Mouse (Mus musculus) small intestine, adult 2 months (tissue): ENCODE data around the gene Gls. TPM values are rescaled to one million over a fixed set of nuclear protein-coding genes. Genes with fewer than 3 reads are reported as not detected.
A peak's percentile ranks its signal among the peaks of the same experiment; 100 is the strongest.

Source experiments
- H3K27ac ChIP-seq: fragments of 200-500 bp; 2 replicates; pipeline ENCODE4 v1.5.1; 2012; ENCODE audit warnings: low read depth, low read length, control low read depth, inconsistent platforms; ENCODE audit not compliant: insufficient read depth
- H3K27me3 ChIP-seq: fragments of 200-500 bp; 2 replicates; pipeline ENCODE4 v1.6.1; 2012; ENCODE audit warnings: mild to moderate bottlenecking, moderate library complexity, low read length, inconsistent platforms; ENCODE audit not compliant: control insufficient read depth, insufficient read depth
- H3K36me3 ChIP-seq: fragments of 200-500 bp; 2 replicates; pipeline ENCODE4 v1.6.1; 2012; ENCODE audit warnings: mild to moderate bottlenecking, low read length, control low read depth, inconsistent platforms; ENCODE audit not compliant: control insufficient read depth, insufficient read depth
- H3K4me1 ChIP-seq: fragments of 200-500 bp; 2 replicates; pipeline ENCODE4 v1.6.1; 2012; ENCODE audit warnings: low read length, inconsistent platforms, mixed read lengths; ENCODE audit not compliant: control insufficient read depth, insufficient read depth, insufficient read length
- H3K4me3 ChIP-seq: fragments of 200-500 bp; 2 replicates; pipeline ENCODE4 v1.5.1; 2012; ENCODE audit warnings: low read depth, mild to moderate bottlenecking, control low read depth, inconsistent platforms, low read length, moderate library complexity
- CTCF ChIP-seq: fragments of 200-500 bp; IDR thresholded peaks from 2 replicates; pipeline ENCODE4 v1.5.1; 2012; ENCODE audit warnings: low read depth, mild to moderate bottlenecking, control low read depth, inconsistent platforms, low read length, moderate library complexity, mixed read lengths; ENCODE audit not compliant: insufficient replicate concordance, insufficient read length; ENCODE audit errors: extremely low read depth
- POLR2A ChIP-seq: fragments of 200-500 bp; IDR thresholded peaks from 2 replicates; pipeline ENCODE4 v1.6.1; 2012; ENCODE audit warnings: low read depth, mild to moderate bottlenecking, control low read depth, inconsistent platforms, low read length, moderate library complexity
- WGBS: fragments of 180-500 bp; shearing (Covaris S2); methylation state at CpG from one replicate; pipeline ENCODE4 v1.1.7; 2018; 5-methylcytosine and 5-hydroxymethylcytosine counted together
- polyA plus RNA-seq: library from polyadenylated mRNA; depleted of rRNA; stranded (reverse); fragments of >200 nt; gene quantifications from 2 replicates; pipeline ENCODE4 v1.2.3, GENCODE M21; 2012

Gls gene
- polyA plus RNA-seq, 1 experiment: 32.8 TPM

GRCm38 (mm10) chr1:52242270-52242669 is 9.2 kb upstream of the Gls start:
- Histone ChIP-seq H3K4me3 (no peak overlapping the region), H3K4me1 (peaks cover 2% of the 10 kb centered on the region; the same call in 1 of the 2 replicates), H3K27me3 (no peaks in the 10 kb centered on the region), H3K27ac (no peak overlapping the region), H3K36me3 (no peaks in the 10 kb centered on the region)
- 42% methylated on average over 3 of the region's 3 CpGs for WGBS
- TF ChIP-seq POLR2A (no peak), CTCF (no peak)

- H3K4me3 ChIP-seq: peak overlapping the region; percentile 97
- TF ChIP-seq CTCF (no peak), POLR2A (no peak)
- H3K36me3 ChIP-seq: 0 out of 2 replicates have a peak, but pooled peaks cover 1% of the 10 kb centered on the region
- peaks cover 5% of the 10 kb centered on the region; the same call in 1 of the 2 replicates for H3K4me1 ChIP-seq
- 1% methylated on average over 57 of the region's 57 CpGs for WGBS
- no peaks in the 10 kb centered on the region for H3K27me3 ChIP-seq
- peak overlapping the region; percentile 90 for H3K27ac ChIP-seq
Observed at GRCm38 (mm10) chr1:52232766-52233140, 279 bp downstream of the Gls start.

- Histone ChIP-seq H3K27me3 (no peaks in the 10 kb centered on the region), H3K27ac (peak overlapping the region; percentile 90), H3K4me1 (peaks cover 5% of the 10 kb centered on the region; the same call in 1 of the 2 replicates), H3K36me3 (0 out of 2 replicates have a peak, but pooled peaks cover 1% of the 10 kb centered on the region), H3K4me3 (peak overlapping the region; percentile 97)
- no peak for TF ChIP-seq CTCF
- TF ChIP-seq POLR2A: no peak
- under 1% methylated on average over 65 of the region's 69 CpGs for WGBS
Observed at GRCm38 (mm10) chr1:52231939-52232765, 880 bp downstream of the Gls start.

- TF ChIP-seq POLR2A (no peak), CTCF (no peak)
- WGBS: 24% methylated on average over 1 of the region's 1 CpGs
- no peak overlapping the region for H3K4me3 ChIP-seq
- no peaks in the 10 kb centered on the region for H3K27me3 ChIP-seq
- peaks cover 7% of the 10 kb centered on the region; the same call in 1 of the 2 replicates for H3K4me1 ChIP-seq
- no peak overlapping the region for H3K27ac ChIP-seq
- 0 out of 2 replicates have a peak, but pooled peaks cover 1% of the 10 kb centered on the region for H3K36me3 ChIP-seq
Observed at GRCm38 (mm10) chr1:52230404-52230803, 2.6 kb downstream of the Gls start.

GRCm38 (mm10) chr1:52228178-52228577 is 4.9 kb downstream of the Gls start:
- Histone ChIP-seq H3K36me3 (0 out of 2 replicates have a peak, but pooled peaks cover 1% of the 10 kb centered on the region), H3K4me3 (no peak overlapping the region), H3K27ac (no peak overlapping the region), H3K4me1 (peaks cover 8% of the 10 kb centered on the region; the same call in 1 of the 2 replicates), H3K27me3 (no peaks in the 10 kb centered on the region)
- TF ChIP-seq POLR2A (no peak), CTCF (no peak)
- WGBS: 49% methylated on average over 6 of the region's 6 CpGs

GRCm38 (mm10) chr1:52226416-52226815 is 6.6 kb downstream of the Gls start:
- no peaks in the 10 kb centered on the region for H3K27me3 ChIP-seq
- 0 out of 2 replicates have a peak, but pooled peaks cover 3% of the 10 kb centered on the region for H3K36me3 ChIP-seq
- TF ChIP-seq CTCF: no peak
- no peak for TF ChIP-seq POLR2A
- no peak overlapping the region for H3K4me3 ChIP-seq
- peaks cover 11% of the 10 kb centered on the region; the same call in 1 of the 2 replicates for H3K4me1 ChIP-seq
- no peak overlapping the region for H3K27ac ChIP-seq

GRCm38 (mm10) chr1:52216766-52217165 is 16.3 kb downstream of the Gls start:
- H3K4me3 ChIP-seq: no peak overlapping the region
- no peaks in the 10 kb centered on the region for H3K27me3 ChIP-seq
- no peak overlapping the region for H3K27ac ChIP-seq
- TF ChIP-seq POLR2A (no peak), CTCF (peak; percentile 42; the same call in 1 of the 2 replicates)
- H3K4me1 ChIP-seq: 0 out of 2 replicates have a peak, but pooled peaks cover 2% of the 10 kb centered on the region
- peaks cover 16% of the 10 kb centered on the region for H3K36me3 ChIP-seq
